Mouse (Mus musculus) heart, embryonic 12.5 days (tissue): Measurements from ENCODE around the gene 4932415D10Rik. TPM values are rescaled to one million over a fixed set of nuclear protein-coding genes. Genes with fewer than 3 reads are reported as not detected.

ENCODE experiments used
- ATAC-seq: fragments of 200-750 bp; cut with Nextera tagmentation; 2 replicates; pipeline ENCODE4 v1.8.0; 2017; ENCODE audit warnings: moderate TSS enrichment, moderate library complexity; ENCODE audit not compliant: insufficient number of reproducible peaks, low FRiP score
- H3K27ac ChIP-seq: fragments of 300-500 bp; sonication (generic); 2 replicates; pipeline ENCODE4 v1.5.1; 2016; ENCODE audit warnings: mild to moderate bottlenecking, moderate library complexity; ENCODE audit not compliant: poor library complexity, severe bottlenecking
- H3K27me3 ChIP-seq: fragments of 300-500 bp; sonication (generic); replicated peaks from 2 replicates; pipeline ENCODE4 v1.6.1; 2016; ENCODE audit warnings: mild to moderate bottlenecking, moderate library complexity
- H3K36me3 ChIP-seq: fragments of 300-500 bp; sonication (generic); 2 replicates; pipeline ENCODE4 v1.6.1; 2016; ENCODE audit warnings: mild to moderate bottlenecking, moderate library complexity
- H3K4me1 ChIP-seq: fragments of 300-500 bp; sonication (generic); replicated peaks from 2 replicates; pipeline ENCODE4 v1.6.1; 2016; ENCODE audit warnings: mild to moderate bottlenecking
- H3K4me2 ChIP-seq: fragments of 300-500 bp; sonication (generic); 2 replicates; pipeline ENCODE4 v1.6.1; 2016; ENCODE audit warnings: mild to moderate bottlenecking, moderate library complexity
- H3K4me3 ChIP-seq: fragments of 300-500 bp; sonication (generic); 2 replicates; pipeline ENCODE4 v1.5.1; 2016; ENCODE audit warnings: mild to moderate bottlenecking
- H3K9ac ChIP-seq: fragments of 300-500 bp; sonication (generic); 2 replicates; pipeline ENCODE4 v1.6.1; 2016; ENCODE audit warnings: mild to moderate bottlenecking, moderate library complexity
- H3K9me3 ChIP-seq: fragments of 300-500 bp; sonication (generic); replicated peaks from 2 replicates; pipeline ENCODE4 v1.6.1; 2016; ENCODE audit warnings: mild to moderate bottlenecking, moderate library complexity
- WGBS: fragments of 180-500 bp; shearing (Covaris S2); methylation state at CpG from one replicate; pipeline ENCODE4 v1.1.7; 2016; 5-methylcytosine and 5-hydroxymethylcytosine counted together
- polyA plus RNA-seq: library from polyadenylated mRNA; unstranded; fragments of >200 nt; fragmentation: Nextera tagmentation; extraction: Ambion mirVana; gene quantifications from 2 replicates; pipeline ENCODE4 v1.2.1, GENCODE M21; 2016

Gene 4932415D10Rik
- not detected in 2 replicates for polyA plus RNA-seq

GRCm38 (mm10) chr10:82316482-82316881 lies at the start of gene 4932415D10Rik:
4932415D10Rik (minus strand) TSS chr10:82316582.
- Histone ChIP-seq H3K4me1 (no peaks in the 10 kb centered on the region), H3K4me3 (no peak within 1 kb of the TSS), H3K27ac (no peak within 1 kb of the TSS), H3K9ac (no peak within 1 kb of the TSS), H3K4me2 (no peak within 1 kb of the TSS), H3K36me3 (no peaks in the 10 kb centered on the region), H3K27me3 (no peaks in the 10 kb centered on the region), H3K9me3 (peaks cover 9% of the 10 kb centered on the region)
- no peak for ATAC-seq
- WGBS: 79% methylated on average over 1 of the region's 1 CpGs

DNA sequence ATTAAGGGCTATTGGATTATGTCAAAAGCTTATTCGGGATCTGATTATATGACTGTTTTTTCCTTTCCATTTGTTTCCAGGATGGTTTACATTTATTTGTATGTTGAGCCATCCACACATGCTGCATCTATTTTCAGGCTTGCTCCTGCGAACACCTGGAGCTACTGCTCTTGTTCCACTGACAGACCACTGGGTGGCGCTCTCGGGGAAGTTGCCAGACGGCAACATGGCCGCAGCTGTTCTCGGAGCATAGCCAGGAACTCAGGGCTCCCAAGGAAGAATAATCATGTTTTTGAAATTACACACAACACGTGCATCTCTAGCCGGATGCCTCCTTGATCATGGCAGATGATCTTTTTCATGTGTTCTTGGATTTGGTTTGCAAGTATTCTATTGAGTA lies 45.5 kb upstream of the 4932415D10Rik start:
- H3K9ac ChIP-seq: no peak overlapping the region
- no peak for ATAC-seq
- no peak overlapping the region for H3K4me2 ChIP-seq
- no peak overlapping the region for H3K27ac ChIP-seq
- no peak overlapping the region for H3K4me3 ChIP-seq
- peaks cover 15% of the 10 kb centered on the region for H3K36me3 ChIP-seq
- 80% methylated on average over 9 of the region's 9 CpGs for WGBS
- H3K9me3 ChIP-seq: peaks cover 23% of the 10 kb centered on the region
- H3K27me3 ChIP-seq: no peaks in the 10 kb centered on the region
- no peaks in the 10 kb centered on the region for H3K4me1 ChIP-seq

DNA sequence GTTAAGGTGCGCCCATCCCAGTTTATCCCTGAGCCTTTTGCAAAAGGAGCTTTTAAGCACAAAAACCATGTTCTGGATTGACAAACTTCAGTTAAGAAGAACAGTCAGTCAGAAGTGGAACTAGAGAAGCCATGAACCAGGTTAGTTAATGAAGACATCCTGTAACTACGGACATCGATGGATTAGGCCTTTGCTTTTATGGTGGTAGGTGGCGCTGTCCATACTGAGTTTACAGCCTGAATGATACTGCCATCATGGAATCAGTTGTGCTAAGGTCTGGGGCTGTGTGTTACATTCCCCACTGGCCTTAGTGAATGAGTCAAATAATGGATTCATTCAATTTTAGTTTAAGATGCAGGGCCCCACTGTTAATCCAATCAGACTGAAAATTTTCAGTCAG lies 39.0 kb upstream of the 4932415D10Rik start:
- 94% methylated on average over 4 of the region's 4 CpGs for WGBS
- no peaks in the 10 kb centered on the region for H3K27me3 ChIP-seq
- no peaks in the 10 kb centered on the region for H3K4me1 ChIP-seq
- no peaks in the 10 kb centered on the region for H3K36me3 ChIP-seq
- no peak overlapping the region for H3K4me2 ChIP-seq
- H3K9ac ChIP-seq: no peak overlapping the region
- no peak overlapping the region for H3K4me3 ChIP-seq
- no peak overlapping the region for H3K27ac ChIP-seq
- H3K9me3 ChIP-seq: no peaks in the 10 kb centered on the region
- no peak for ATAC-seq

- H3K4me3 ChIP-seq: peak within 1 kb of the TSS; percentile 71
- no peaks in the 10 kb centered on the region for H3K9me3 ChIP-seq
- peak; percentile 96 for ATAC-seq
- peak within 1 kb of the TSS; percentile 66 for H3K4me2 ChIP-seq
- peak within 1 kb of the TSS; percentile 79 for H3K9ac ChIP-seq
- H3K27ac ChIP-seq: peak within 1 kb of the TSS; percentile 82
- no peaks in the 10 kb centered on the region for H3K36me3 ChIP-seq
- 5% methylated on average over 34 of the region's 34 CpGs for WGBS
- no peaks in the 10 kb centered on the region for H3K4me1 ChIP-seq
- H3K27me3 ChIP-seq: no peaks in the 10 kb centered on the region
These were observed 38.0 kb upstream of the 4932415D10Rik start, which contains the start of gene Gm4924 for GRCm38 (mm10) chr10:82354083-82355010. Gm4924 (plus strand) TSS chr10:82354255.

DNA sequence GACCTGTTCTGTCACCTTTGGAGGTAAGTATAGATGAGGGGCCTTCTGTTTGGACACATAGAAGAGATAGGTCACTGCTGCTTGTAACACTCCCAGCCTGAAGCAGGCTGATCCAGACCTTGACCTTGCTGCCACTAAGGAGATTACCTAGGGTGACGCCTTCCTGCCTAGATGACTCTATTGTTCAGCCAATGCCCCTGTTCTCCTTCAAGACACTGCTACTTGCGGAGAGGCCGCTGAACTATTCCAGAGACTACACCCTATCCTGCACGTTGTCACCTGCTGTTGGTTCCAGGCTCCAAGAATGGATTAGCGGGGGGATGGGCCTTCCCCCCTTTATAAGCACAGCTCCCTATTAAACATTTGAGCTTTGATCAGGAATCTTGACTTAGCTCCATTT lies 13.4 kb upstream of the 4932415D10Rik start:
- WGBS: 70% methylated on average over 5 of the region's 5 CpGs
- H3K4me1 ChIP-seq: no peaks in the 10 kb centered on the region
- H3K4me3 ChIP-seq: no peak overlapping the region
- H3K27ac ChIP-seq: no peak overlapping the region
- no peak overlapping the region for H3K4me2 ChIP-seq
- no peaks in the 10 kb centered on the region for H3K36me3 ChIP-seq
- H3K9ac ChIP-seq: no peak overlapping the region
- no peaks in the 10 kb centered on the region for H3K27me3 ChIP-seq
- ATAC-seq: no peak
- 0 out of 2 replicates have a peak, but pooled peaks cover 8% of the 10 kb centered on the region for H3K9me3 ChIP-seq

DNA sequence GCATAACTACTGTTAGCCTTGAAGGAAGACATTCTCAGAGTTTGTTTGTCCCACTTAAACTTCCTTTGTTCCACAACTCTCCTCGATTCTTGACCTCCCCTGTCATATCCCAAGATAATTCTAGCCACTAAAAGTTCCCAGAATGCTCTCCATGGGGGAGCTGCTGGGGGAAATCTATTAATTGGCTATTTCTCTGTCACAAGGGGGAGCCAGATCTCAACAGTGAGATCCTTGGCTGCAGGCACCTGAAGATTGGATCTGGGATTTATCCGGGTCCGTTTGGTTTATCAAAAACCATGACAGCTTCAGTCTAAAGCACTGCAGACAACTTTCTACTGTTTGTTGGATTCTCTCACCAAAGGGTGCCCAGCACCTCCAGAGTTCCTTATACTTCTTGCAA lies 3.8 kb upstream of the 4932415D10Rik start:
- no peaks in the 10 kb centered on the region for H3K4me1 ChIP-seq
- 54% methylated on average over 3 of the region's 3 CpGs for WGBS
- no peak for ATAC-seq

GRCm38 (mm10) chr10:82296440-82296839 lies 19.9 kb downstream of the 4932415D10Rik start:
- no peaks in the 10 kb centered on the region for H3K36me3 ChIP-seq
- H3K4me1 ChIP-seq: no peaks in the 10 kb centered on the region
- no peak overlapping the region for H3K4me3 ChIP-seq
- no peak for ATAC-seq
- no peak overlapping the region for H3K4me2 ChIP-seq
- WGBS: 39% methylated on average over 2 of the region's 2 CpGs
- no peak overlapping the region for H3K9ac ChIP-seq
- H3K27ac ChIP-seq: no peak overlapping the region
- H3K9me3 ChIP-seq: peaks cover 15% of the 10 kb centered on the region; the same call in 1 of the 2 replicates
- no peaks in the 10 kb centered on the region for H3K27me3 ChIP-seq

More for the DNA sequence above, 3.8 kb upstream of the 4932415D10Rik start:
- Histone ChIP-seq H3K27me3 (no peaks in the 10 kb centered on the region), H3K9me3 (peaks cover 9% of the 10 kb centered on the region), H3K27ac (no peak overlapping the region), H3K4me3 (no peak overlapping the region), H3K4me2 (no peak overlapping the region), H3K9ac (no peak overlapping the region), H3K36me3 (no peaks in the 10 kb centered on the region)

GRCm38 (mm10) chr10:82257331-82257730 lies 59.1 kb downstream of the 4932415D10Rik start:
- Histone ChIP-seq H3K36me3 (no peaks in the 10 kb centered on the region), H3K27me3 (no peaks in the 10 kb centered on the region), H3K4me2 (no peak overlapping the region), H3K9ac (no peak overlapping the region), H3K9me3 (peaks cover 21% of the 10 kb centered on the region), H3K27ac (no peak overlapping the region), H3K4me3 (no peak overlapping the region), H3K4me1 (no peaks in the 10 kb centered on the region)
- ATAC-seq: no peak
- WGBS: 70% methylated on average over 2 of the region's 2 CpGs

DNA sequence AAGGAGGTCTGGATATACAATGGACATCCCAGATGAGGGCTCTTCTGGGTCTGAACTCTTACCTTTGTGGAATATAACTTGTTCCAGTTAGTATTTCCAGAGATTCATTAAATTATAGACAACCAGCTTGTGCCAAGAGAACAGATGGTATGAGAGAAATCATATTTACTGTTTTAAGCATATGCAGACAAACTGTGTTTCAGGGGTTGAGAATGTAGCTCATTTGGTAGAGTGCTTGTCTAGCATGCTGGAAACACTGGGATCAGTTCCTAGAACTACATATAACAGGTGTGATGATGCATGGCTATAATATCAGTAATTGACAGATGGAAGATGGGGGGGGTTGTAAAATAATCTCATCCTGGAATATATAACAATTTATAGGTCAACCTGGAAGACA lies 71.4 kb downstream of the 4932415D10Rik start:
- no peak for ATAC-seq
- Histone ChIP-seq H3K27me3 (no peaks in the 10 kb centered on the region), H3K4me3 (no peak overlapping the region), H3K4me2 (no peak overlapping the region), H3K9ac (no peak overlapping the region), H3K9me3 (no peaks in the 10 kb centered on the region), H3K27ac (no peak overlapping the region), H3K36me3 (no peaks in the 10 kb centered on the region), H3K4me1 (peaks cover 3% of the 10 kb centered on the region)

GRCm38 (mm10) chr10:82241401-82241788 lies 75.0 kb downstream of the 4932415D10Rik start:
- peak overlapping the region; percentile 79 for H3K4me2 ChIP-seq
- peaks cover 14% of the 10 kb centered on the region for H3K9me3 ChIP-seq
- no peak for ATAC-seq
- no peak overlapping the region for H3K27ac ChIP-seq
- no peak overlapping the region; the same call in 1 of the 2 replicates for H3K9ac ChIP-seq
- H3K4me1 ChIP-seq: peaks cover 3% of the 10 kb centered on the region
- peak overlapping the region; percentile 95 for H3K4me3 ChIP-seq
- WGBS: 71% methylated on average over 5 of the region's 5 CpGs
- H3K36me3 ChIP-seq: peaks cover 10% of the 10 kb centered on the region
- H3K27me3 ChIP-seq: no peaks in the 10 kb centered on the region

DNA sequence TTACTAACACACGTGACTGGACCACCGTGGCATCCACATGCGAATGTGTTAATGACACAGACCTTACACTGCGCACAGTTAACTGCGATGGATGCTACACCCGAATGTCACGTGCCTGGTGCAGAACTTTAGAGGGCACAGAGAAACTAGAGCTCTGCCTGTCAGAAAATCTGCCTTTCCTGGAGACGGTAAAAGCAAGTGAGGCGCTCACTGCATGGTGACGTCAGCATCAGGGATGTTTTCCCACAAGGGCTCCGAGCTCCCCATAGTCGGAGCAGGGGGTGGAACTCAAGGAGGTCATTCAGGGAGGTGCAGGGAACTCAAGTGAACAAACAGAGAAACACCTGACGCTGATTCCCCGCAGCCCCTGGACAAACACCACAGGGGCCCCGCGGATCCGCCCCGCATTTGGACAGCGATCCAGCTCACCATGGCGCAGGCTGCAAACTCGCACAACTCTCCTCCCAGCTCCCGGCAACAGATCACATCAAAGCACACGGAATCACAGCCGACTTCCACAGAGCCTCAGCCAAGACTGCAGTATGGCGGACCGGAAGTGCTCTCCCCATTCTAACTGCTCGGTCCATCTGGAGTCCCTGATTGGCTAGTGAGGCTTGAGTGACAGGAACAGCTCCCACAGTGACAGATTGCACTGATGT lies 75.5 kb downstream of the 4932415D10Rik start, which contains the start of gene Zfp938:
TSS of gene Zfp938 (minus strand) at position 539 of the 659 bp plus-strand sequence.
- Histone ChIP-seq H3K4me3 (peak within 1 kb of the TSS; percentile 95), H3K27ac (peak within 1 kb of the TSS; percentile 82), H3K9ac (peak within 1 kb of the TSS; percentile 93), H3K36me3 (peaks cover 15% of the 10 kb centered on the region), H3K27me3 (no peaks in the 10 kb centered on the region), H3K4me2 (peak within 1 kb of the TSS; percentile 79), H3K9me3 (peaks cover 14% of the 10 kb centered on the region), H3K4me1 (peaks cover 3% of the 10 kb centered on the region)
- 4% methylated on average over 27 of the region's 27 CpGs for WGBS
- ATAC-seq: peak; percentile 98
